Mouse (Mus musculus) left cerebral cortex, adult 8-10 months (tissue): ENCODE results near the gene Fam120a. TPM values are rescaled to one million over a fixed set of nuclear protein-coding genes. Genes with fewer than 3 reads are reported as not detected.

Experiments used
- DNase-seq, 2 experiments: peaks; one replicate each; pipeline ENCODE4 v3.0.0; 2022; ENCODE audit warnings: low spot score in 2 of 2
- total RNA-seq, 4 experiments: library from RNA; stranded (reverse); gene quantifications; 2 replicates each; pipeline ENCODE4 v1.2.4; 2022

The Fam120a gene
- total RNA-seq, 4 experiments from 2014 or later = 101 to 104 (median 102) TPM

DNA sequence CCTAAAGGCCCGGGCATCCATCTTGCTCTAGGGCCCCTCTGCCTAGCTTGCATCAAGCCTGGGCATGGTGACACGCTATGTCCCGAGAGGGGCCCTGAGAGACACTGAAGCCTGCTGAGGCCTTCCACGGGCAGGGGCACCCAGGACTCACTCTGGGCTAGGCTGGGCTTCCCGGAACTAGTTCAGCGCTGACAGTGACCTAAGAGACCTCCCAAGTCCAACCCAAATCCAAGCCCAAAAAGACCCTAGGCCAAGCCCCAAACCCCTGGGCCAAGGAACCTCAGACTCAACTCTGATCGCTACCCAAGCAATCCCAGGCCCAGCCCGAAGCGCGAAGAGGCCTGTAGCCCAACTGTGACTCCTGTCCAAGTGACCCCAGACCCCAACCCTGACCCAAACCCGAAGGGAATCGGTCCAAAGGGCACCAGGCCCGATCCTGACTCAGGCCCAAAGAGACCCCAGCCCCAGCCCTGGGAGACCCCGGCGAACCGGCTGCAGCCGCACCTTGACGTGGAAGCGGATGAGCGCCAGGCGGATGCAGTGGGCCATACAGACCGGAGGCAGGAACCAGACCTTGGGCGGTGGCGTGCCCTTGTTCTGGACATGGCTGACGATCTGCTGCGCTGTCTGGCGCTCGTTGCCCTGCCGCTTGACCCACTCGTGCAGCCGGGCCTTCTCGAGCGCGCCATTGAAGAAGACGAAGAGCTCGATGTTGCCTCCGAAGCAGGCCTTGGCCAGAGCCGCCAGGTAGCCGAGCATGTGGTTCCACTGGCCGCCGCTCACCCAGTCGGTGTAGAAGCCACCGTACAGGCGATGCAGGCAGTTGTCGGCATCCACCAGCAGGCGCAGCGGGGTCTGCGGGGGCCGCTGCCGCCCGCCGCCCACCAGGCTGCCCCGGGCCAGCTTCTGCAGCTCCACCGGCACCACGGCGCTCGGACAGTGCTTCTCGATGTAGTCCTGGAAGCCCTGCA is 681 bp downstream of the Fam120a start:
- peak; percentile 30 to 53 for DNase-seq

- DNase-seq = peak; percentile 21 to 74
Observed at GRCm38 (mm10) chr13:48965559-48966525, 2.0 kb downstream of the Fam120a start.

GRCm38 (mm10) chr13:48964850-48965249 is 3.0 kb downstream of the Fam120a start:
- DNase-seq = no peak

- DNase-seq = no peak
Observed at GRCm38 (mm10) chr13:48963111-48963510, 4.7 kb downstream of the Fam120a start.

- DNase-seq = no peak
Observed at GRCm38 (mm10) chr13:48962519-48962918, 5.3 kb downstream of the Fam120a start.

GRCm38 (mm10) chr13:48958608-48959007 is 9.2 kb downstream of the Fam120a start:
- no peak for DNase-seq

GRCm38 (mm10) chr13:48954825-48955224 is 13.0 kb downstream of the Fam120a start:
- no peak for DNase-seq

DNA sequence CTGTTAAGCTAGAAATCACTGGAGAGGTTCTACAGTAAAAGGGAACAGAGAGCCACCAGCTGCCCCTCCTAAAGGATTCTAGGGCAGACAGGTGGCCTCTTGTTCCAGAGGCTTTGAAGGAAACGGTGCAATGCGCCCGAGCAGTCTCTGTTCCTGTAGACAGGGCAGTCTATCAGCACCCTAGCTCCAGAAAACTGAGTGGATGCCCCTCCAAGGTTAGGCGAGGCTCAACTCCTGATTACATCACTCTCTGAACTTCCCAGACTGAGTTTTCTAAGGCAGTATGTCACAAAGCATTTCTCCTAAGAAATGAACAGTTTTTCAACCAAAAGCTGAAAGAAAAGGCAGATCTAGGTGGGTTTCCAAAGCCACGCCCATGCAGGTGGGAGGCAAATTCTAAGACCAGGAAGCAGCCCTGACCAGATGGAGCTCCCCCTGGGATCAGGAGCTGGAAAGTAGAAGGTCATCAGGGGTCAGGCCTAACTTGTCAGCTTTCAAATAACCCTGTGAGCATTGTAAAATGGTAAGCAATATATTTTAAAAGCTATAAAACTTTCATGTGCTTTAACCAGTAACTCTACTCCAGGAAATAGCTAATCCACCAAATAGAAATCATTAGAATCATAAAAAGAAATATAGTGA is 17.1 kb downstream of the Fam120a start:
- no peak for DNase-seq

GRCm38 (mm10) chr13:48948951-48949350 is 18.9 kb downstream of the Fam120a start:
- no peak for DNase-seq

- no peak for DNase-seq
Observed at GRCm38 (mm10) chr13:48944571-48944970, 23.2 kb downstream of the Fam120a start.

DNA sequence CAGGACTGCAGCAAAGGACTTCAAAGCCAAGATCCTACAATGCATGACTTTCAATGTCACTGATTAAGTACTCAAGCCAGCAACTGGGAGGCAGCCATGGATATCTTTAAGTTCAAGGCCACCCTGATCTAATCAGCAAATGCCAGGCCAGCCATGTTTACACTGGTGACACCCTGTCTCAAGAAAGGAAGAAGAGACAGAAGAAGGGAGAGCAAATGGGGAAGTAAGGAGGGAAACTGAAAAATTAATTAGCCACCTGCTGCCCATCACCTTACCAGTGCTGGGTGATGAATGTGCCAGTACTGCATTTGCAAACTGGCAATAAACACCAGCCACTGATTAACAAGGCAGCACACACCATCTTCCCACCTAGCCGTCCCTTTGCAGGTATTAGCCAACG is 25.3 kb downstream of the Fam120a start:
- DNase-seq = no peak

- no peak for DNase-seq
Observed at GRCm38 (mm10) chr13:48941773-48942172, 26.0 kb downstream of the Fam120a start.

- DNase-seq = no peak
Observed at GRCm38 (mm10) chr13:48934597-48934996, 33.2 kb downstream of the Fam120a start.

DNA sequence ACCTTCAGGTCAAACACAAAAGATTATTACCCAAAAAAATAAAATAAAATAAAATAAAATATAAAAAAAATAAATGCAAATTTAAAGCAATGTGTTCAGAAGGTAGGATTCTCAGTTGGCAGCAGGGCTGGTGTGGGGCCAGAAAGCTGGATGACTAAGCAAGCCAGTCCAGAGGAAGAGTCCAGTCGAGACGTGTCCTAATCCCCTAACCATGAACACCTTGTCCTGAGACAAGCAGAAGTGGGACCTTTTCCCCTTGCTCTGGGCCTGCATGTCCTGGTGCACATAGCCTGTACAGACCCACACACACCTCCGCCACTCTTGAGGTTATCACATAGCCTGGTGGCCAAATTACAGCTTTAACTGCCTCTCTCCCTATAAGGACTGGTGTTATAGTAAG is 35.1 kb downstream of the Fam120a start:
- DNase-seq = no peak

DNA sequence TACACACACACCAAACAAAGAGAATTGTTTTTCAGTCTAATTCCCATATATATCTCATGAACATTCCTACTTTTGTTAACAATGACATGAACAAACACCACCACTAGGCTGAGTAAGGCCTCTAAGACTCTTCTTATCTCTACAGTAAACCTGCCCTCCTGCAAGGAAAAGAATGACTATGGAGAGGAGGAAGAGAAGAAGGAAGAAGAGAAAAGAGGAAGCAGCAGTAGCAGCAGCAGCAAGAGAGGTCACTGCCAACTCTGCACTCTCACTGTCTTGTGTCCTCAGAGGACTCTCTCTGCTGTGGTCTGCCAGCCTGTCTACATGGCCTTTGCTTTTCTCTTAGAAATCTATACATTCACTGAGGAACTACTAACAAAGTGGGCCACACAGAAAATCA is 36.1 kb downstream of the Fam120a start:
- no peak for DNase-seq

- no peak for DNase-seq
Observed at GRCm38 (mm10) chr13:48931232-48931631, 36.6 kb downstream of the Fam120a start.

DNA sequence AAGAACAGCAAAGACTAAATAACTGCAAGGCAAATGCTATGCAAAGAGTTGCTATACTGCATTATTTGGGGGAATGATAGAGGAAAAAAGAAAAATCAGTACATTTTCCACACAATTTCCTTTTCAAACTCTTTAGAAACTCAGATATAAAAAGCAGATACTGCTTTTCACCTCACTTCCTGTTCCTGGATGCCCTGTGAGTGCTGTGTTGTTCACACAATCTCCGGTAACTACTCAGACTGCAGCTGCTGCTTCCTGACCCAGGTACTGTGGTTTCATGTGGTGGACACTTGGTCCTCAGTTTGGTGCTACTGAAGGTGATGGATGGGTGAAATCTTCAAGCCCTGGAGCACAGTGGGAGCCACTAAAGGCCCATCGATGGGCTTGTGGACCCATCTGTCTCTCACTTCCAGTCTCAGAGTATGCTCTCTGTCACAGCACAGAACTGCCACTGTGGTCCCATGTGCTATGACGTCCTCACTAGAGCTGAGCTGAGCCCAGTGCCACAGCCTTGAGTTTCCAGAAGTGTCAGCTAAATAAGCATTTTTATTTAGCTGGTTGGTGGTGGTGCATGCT is 38.2 kb downstream of the Fam120a start:
- no peak for DNase-seq

- no peak for DNase-seq
Observed at GRCm38 (mm10) chr13:48927609-48928008, 40.2 kb downstream of the Fam120a start.

DNA sequence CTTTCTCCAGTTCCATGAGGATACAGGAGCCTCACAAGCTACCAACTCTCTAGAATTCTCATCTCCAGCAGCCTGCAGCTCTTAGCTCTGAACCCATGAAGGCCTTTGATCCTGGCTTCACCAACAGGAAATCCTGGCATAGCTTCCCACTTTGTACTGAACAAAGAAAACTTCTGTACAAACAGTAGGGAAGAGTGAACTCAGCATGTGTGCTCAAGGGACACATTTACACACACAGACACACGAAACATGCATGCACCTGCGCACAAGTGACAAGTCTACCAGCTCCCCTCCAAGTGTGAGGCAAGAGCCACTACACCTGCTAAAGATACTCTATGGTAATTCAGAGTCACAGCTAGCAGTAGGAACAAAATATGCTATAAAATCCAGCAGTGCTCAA is 45.1 kb downstream of the Fam120a start:
- DNase-seq = no peak

DNA sequence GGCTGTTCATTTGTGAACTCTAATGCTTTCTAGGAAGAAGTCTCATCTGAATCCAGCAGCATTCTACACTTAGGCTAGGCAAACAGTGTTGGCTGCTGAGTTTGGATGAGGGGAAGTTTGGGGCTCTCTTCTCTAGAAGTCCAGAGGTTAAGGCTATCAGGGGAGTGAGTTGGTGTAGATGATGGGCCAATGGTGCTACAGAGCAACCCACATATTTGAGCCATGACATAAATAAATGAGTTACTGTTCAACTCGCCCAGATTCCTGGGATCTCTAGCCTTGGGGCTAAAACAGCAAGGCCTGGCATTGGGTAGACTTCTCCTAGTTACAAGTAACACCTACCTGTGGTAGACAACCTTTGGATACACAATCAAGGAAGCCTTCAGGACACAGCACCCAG is 46.6 kb downstream of the Fam120a start:
- DNase-seq = no peak
